Mouse (Mus musculus): Measurements from ENCODE around the gene Fcgr2b.

Fcgr2b gene

GRCm38 (mm10) chr1:170927378-170927777, 49.0 kb downstream of the Fcgr2b start, which contains the start of gene Fcrla:
TSS of gene Fcrla (minus strand) at chr1:170927583.
- no peak for DNase-seq (ENCODE audit: low read depth, low spot score)

- DNase-seq (ENCODE audit: low read depth, low spot score) = no peak
Observed at GRCm38 (mm10) chr1:170926941-170927340, 49.4 kb downstream of the Fcgr2b start.

GRCm38 (mm10) chr1:170924485-170924884, 51.9 kb downstream of the Fcgr2b start:
- no peak for DNase-seq (ENCODE audit: low read depth, low spot score)

- DNase-seq (ENCODE audit: low read depth, low spot score) = no peak
Observed at GRCm38 (mm10) chr1:170919308-170919707, 57.0 kb downstream of the Fcgr2b start.

- DNase-seq (ENCODE audit: low read depth, low spot score) = no peak
Observed at GRCm38 (mm10) chr1:170915657-170916056, 60.7 kb downstream of the Fcgr2b start.

GRCm38 (mm10) chr1:170912891-170913615, 63.3 kb downstream of the Fcgr2b start, which contains the start of gene Fcrlb:
TSS of gene Fcrlb (minus strand) at chr1:170912941.
- no peak for DNase-seq (ENCODE audit: low read depth, low spot score)

- DNase-seq (ENCODE audit: low read depth, low spot score) = no peak
Observed at GRCm38 (mm10) chr1:170911907-170912660, 64.3 kb downstream of the Fcgr2b start.
